Mouse (Mus musculus): ENCODE measurements around the gene Flrt3. TPM values are rescaled to one million over a fixed set of nuclear protein-coding genes. Genes with fewer than 3 reads are reported as not detected.

The Flrt3 gene
- polyA plus RNA-seq, 1 experiment from 2014 or later: 18.4 TPM

DNA sequence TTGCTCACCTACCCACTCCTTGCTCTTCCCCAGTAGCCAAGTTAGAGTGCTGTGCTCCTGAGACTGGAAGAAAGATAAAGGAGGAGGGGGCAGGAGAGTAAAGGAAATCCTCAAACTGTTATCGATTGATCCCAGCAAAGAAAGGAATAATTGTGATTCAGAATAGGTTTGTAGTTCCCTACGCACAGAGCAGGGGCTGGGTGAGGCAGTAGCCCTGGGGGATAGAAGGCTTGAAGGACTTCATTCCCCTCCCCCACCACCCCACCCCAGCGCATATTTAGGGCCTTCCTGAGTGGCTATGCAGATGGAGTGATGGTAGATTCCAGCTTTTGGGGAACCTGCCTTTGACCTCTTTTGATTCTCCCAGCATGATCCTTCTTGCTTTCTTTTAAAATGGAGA lies 5.5 kb upstream of the Flrt3 start:
- 56% methylated on average over 3 of the region's 3 CpGs for whole genome bisulfite sequencing
- no peak overlapping the region for H3K4me3 ChIP-seq (ENCODE audit: low read depth, low read length)
- ATAC-seq (ENCODE audit: low FRiP score, low TSS enrichment): no peak

DNA sequence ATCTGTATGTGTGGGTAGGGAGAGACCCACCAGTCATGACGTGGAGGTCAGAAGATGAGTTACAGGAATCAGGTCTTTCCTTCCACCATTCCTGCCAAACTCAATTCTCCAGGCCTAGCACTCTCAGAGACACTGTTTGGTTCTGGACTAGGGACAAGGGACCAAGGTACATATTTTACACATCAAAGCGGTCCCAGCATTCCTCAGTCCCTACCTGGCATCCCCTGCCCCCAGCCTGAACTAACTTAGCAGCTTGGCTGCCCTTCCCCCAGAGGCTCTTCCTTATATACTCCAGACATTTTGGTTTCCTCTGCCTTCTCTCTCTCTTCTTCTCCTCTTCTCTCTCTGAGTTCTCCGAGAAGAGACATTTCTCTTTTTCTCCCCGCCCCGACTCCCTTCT lies 2.2 kb upstream of the Flrt3 start:
- H3K4me3 ChIP-seq (ENCODE audit: low read depth, low read length): no peak overlapping the region
- TF ChIP-seq CTCF (IDR thresholded peaks at IDR 0.05; ENCODE audit: low read depth): no peak
- TF ChIP-seq EP300 (optimal IDR thresholded peaks at IDR 0.05): no peak
- H3K9me3 ChIP-seq (ENCODE audit: control insufficient read depth, low read length): no peaks in the 10 kb centered on the region
- no peak overlapping the region for H3K9ac ChIP-seq (ENCODE audit: low read length)
- ATAC-seq (ENCODE audit: low FRiP score, low TSS enrichment) (no peak), DNase-seq (ENCODE audit: low spot score) (no peak)
- H3K27me3 ChIP-seq (ENCODE audit: control insufficient read depth, insufficient read depth, low read length): no peaks in the 10 kb centered on the region
- WGBS: 88% methylated on average over 5 of the region's 5 CpGs
- no peaks in the 10 kb centered on the region for H3K36me3 ChIP-seq (ENCODE audit: control insufficient read depth, insufficient read depth, low read length)
- H3K4me1 ChIP-seq (replicated peaks; ENCODE audit: control insufficient read depth, insufficient read depth): no peaks in the 10 kb centered on the region
- no peak overlapping the region for H3K27ac ChIP-seq (replicated peaks)
- no peak overlapping the region for H3K4me2 ChIP-seq (replicated peaks; ENCODE audit: low read depth)

More for the DNA sequence above, 5.5 kb upstream of the Flrt3 start:
- Histone ChIP-seq H3K9me3 (ENCODE audit: control insufficient read depth, low read length) (no peaks in the 10 kb centered on the region), H3K4me2 (replicated peaks; ENCODE audit: low read depth) (no peak overlapping the region), H3K4me1 (replicated peaks; ENCODE audit: control insufficient read depth, insufficient read depth) (no peaks in the 10 kb centered on the region), H3K9ac (ENCODE audit: low read length) (no peak overlapping the region), H3K36me3 (ENCODE audit: control insufficient read depth, insufficient read depth, low read length) (no peaks in the 10 kb centered on the region), H3K27ac (replicated peaks) (no peak overlapping the region), H3K27me3 (ENCODE audit: control insufficient read depth, insufficient read depth, low read length) (no peaks in the 10 kb centered on the region)
- TF ChIP-seq EP300 (optimal IDR thresholded peaks at IDR 0.05) (no peak), CTCF (IDR thresholded peaks at IDR 0.05; ENCODE audit: low read depth) (no peak)
- no peak for DNase-seq (ENCODE audit: low spot score)

DNA sequence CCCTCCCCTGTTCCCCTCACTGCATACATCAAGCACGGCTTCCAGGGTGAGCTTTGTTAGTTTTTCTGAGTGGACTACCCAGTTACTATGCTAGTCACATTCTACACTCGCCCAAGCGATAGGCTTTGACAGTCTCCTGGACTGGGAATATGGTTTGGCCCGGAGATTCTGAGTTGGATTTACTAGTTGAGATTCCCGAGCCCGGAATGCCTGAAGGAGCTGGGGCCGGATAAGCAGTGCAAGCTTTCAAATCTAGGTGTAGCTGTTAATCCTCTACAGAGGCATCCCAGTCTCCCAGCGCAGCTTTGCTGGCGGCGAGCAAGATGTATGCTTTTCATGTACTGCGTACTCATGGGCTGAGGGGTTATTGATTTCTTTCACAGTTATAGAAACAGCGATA lies 812 bp downstream of the Flrt3 start:
- ATAC-seq (ENCODE audit: low FRiP score, low TSS enrichment) (peak; percentile 53; the same call in 1 of the 2 replicates), DNase-seq (ENCODE audit: low spot score) (peak; percentile 42)
- H3K9ac ChIP-seq (ENCODE audit: low read length): peak overlapping the region; percentile 55
- WGBS: under 1% methylated on average over 12 of the region's 12 CpGs
- H3K4me1 ChIP-seq (replicated peaks; ENCODE audit: control insufficient read depth, insufficient read depth): no peaks in the 10 kb centered on the region; the same call in 1 of the 2 replicates
- peak overlapping the region; percentile 50; the same call in 1 of the 2 replicates for H3K27ac ChIP-seq (replicated peaks)
- peak overlapping the region; percentile 45 for H3K4me3 ChIP-seq (ENCODE audit: low read depth, low read length)
- H3K4me2 ChIP-seq (replicated peaks; ENCODE audit: low read depth): peak overlapping the region; percentile 56
- no peak for TF ChIP-seq EP300 (optimal IDR thresholded peaks at IDR 0.05)
- peak; percentile 35; the same call in 1 of the 2 replicates for TF ChIP-seq CTCF (IDR thresholded peaks at IDR 0.05; ENCODE audit: low read depth)
- H3K36me3 ChIP-seq (ENCODE audit: control insufficient read depth, insufficient read depth, low read length): no peaks in the 10 kb centered on the region
- no peaks in the 10 kb centered on the region for H3K9me3 ChIP-seq (ENCODE audit: control insufficient read depth, low read length)
- H3K27me3 ChIP-seq (ENCODE audit: control insufficient read depth, insufficient read depth, low read length): no peaks in the 10 kb centered on the region

DNA sequence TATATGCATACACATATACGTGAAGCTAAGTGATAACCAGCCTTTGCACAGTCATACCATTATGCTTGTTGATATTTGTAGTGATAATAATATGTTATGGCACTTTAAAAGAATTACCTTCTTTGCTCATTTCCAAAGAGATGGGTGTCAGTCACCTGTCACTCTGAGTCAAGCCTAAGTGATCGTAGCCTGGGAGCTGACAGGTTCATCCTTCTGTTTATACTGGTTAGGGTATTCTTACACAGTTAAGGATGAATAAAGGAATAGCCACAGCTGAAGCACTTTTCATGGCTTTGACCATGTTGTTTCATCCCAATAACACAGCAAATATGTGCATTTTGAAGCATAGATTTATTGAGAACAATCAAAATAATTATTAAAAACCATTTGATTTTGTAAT lies 1.5 kb downstream of the Flrt3 start:
- Histone ChIP-seq H3K27me3 (ENCODE audit: control insufficient read depth, insufficient read depth, low read length) (no peaks in the 10 kb centered on the region), H3K9me3 (ENCODE audit: control insufficient read depth, low read length) (no peaks in the 10 kb centered on the region), H3K4me2 (replicated peaks; ENCODE audit: low read depth) (peak overlapping the region; percentile 56), H3K27ac (replicated peaks) (no peak overlapping the region), H3K36me3 (ENCODE audit: control insufficient read depth, insufficient read depth, low read length) (no peaks in the 10 kb centered on the region), H3K4me1 (replicated peaks; ENCODE audit: control insufficient read depth, insufficient read depth) (no peaks in the 10 kb centered on the region; the same call in 1 of the 2 replicates), H3K9ac (ENCODE audit: low read length) (no peak overlapping the region), H3K4me3 (ENCODE audit: low read depth, low read length) (peak overlapping the region; percentile 45; the same call in 1 of the 2 replicates)
- TF ChIP-seq EP300 (optimal IDR thresholded peaks at IDR 0.05) (no peak), CTCF (IDR thresholded peaks at IDR 0.05; ENCODE audit: low read depth) (no peak)
- DNase-seq (ENCODE audit: low spot score) (no peak), ATAC-seq (ENCODE audit: low FRiP score, low TSS enrichment) (no peak)
- whole genome bisulfite sequencing: 70% methylated on average over 2 of the region's 2 CpGs

DNA sequence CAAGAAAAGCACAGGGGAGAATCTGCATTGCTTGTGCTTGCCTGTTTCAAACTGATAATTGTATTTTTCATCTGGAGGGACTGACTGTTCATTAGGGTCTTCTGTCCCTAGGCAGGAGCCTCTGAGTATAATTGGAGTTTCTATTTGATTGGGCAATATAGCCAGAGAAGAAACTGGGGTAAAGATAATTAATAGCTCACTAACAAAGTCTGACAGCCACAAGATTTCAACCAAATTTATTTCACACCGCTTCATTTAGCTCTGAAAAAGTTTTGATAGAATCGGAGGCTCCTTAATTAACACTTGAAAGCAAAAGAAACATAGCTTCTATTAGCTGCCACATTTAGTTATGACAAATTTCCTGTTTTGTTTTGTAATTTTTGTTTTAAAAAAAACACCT lies 2.2 kb downstream of the Flrt3 start:
- ATAC-seq (ENCODE audit: low FRiP score, low TSS enrichment): no peak
- no peak overlapping the region; the same call in 1 of the 2 replicates for H3K9ac ChIP-seq (ENCODE audit: low read length)
- H3K27ac ChIP-seq (replicated peaks): no peak overlapping the region
- H3K4me1 ChIP-seq (replicated peaks; ENCODE audit: control insufficient read depth, insufficient read depth): no peaks in the 10 kb centered on the region; the same call in 1 of the 2 replicates
- peak overlapping the region; percentile 10 for H3K4me3 ChIP-seq (ENCODE audit: low read depth, low read length)
- TF ChIP-seq EP300 (optimal IDR thresholded peaks at IDR 0.05) (no peak), CTCF (IDR thresholded peaks at IDR 0.05; ENCODE audit: low read depth) (no peak)
- H3K36me3 ChIP-seq (ENCODE audit: control insufficient read depth, insufficient read depth, low read length): no peaks in the 10 kb centered on the region
- H3K27me3 ChIP-seq (ENCODE audit: control insufficient read depth, insufficient read depth, low read length): no peaks in the 10 kb centered on the region
- WGBS: 65% methylated on average over 2 of the region's 2 CpGs
- no peaks in the 10 kb centered on the region for H3K9me3 ChIP-seq (ENCODE audit: control insufficient read depth, low read length)
- DNase-seq (ENCODE audit: low spot score): no peak
- H3K4me2 ChIP-seq (replicated peaks; ENCODE audit: low read depth): peak overlapping the region; percentile 41

DNA sequence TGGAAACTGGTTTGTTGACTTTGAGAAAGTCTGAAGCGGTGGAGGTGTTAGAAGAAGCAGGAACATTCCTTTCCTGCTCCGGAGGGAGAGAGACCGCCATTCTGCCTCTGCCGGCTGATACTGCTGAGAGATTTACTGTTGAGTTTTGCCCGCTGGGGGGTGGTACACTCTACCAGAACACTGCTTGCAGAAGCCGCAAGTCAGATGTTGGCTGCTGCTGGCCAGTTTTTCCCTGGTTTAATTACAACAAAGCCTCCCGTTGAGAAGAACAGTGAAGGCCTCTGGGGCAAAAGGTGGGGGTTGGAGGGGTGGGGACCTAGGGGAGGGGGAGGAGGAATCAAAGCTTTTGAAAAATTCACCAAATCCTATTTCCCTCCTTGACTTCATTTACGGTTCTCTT lies 3.0 kb downstream of the Flrt3 start:
- Histone ChIP-seq H3K9ac (ENCODE audit: low read length) (no peak overlapping the region), H3K27ac (replicated peaks) (no peak overlapping the region), H3K4me1 (replicated peaks; ENCODE audit: control insufficient read depth, insufficient read depth) (no peaks in the 10 kb centered on the region; the same call in 1 of the 2 replicates), H3K36me3 (ENCODE audit: control insufficient read depth, insufficient read depth, low read length) (no peaks in the 10 kb centered on the region), H3K4me2 (replicated peaks; ENCODE audit: low read depth) (peak overlapping the region; percentile 41), H3K9me3 (ENCODE audit: control insufficient read depth, low read length) (no peaks in the 10 kb centered on the region), H3K27me3 (ENCODE audit: control insufficient read depth, insufficient read depth, low read length) (no peaks in the 10 kb centered on the region), H3K4me3 (ENCODE audit: low read depth, low read length) (peak overlapping the region; percentile 10)
- DNase-seq (ENCODE audit: low spot score): peak; percentile 84
- peak; percentile 63 for ATAC-seq (ENCODE audit: low FRiP score, low TSS enrichment)
- TF ChIP-seq CTCF (IDR thresholded peaks at IDR 0.05; ENCODE audit: low read depth): peak; percentile 83
- no peak for TF ChIP-seq EP300 (optimal IDR thresholded peaks at IDR 0.05)
- 11% methylated on average over 8 of the region's 8 CpGs for WGBS
